Mouse (Mus musculus) hindbrain, postnatal 0 days (tissue): ENCODE measurements around the gene Gm20388. TPM values are rescaled to one million over a fixed set of nuclear protein-coding genes. Genes with fewer than 3 reads are reported as not detected.

Source experiments
- ATAC-seq: fragments of 200-750 bp; cut with Nextera tagmentation; 2 replicates; pipeline ENCODE4 v1.8.0; 2017; ENCODE audit warnings: mild to moderate bottlenecking, moderate TSS enrichment, moderate library complexity
- DNase-seq: peaks from one replicate; pipeline ENCODE4 v3.0.0-alpha.2; 2015; ENCODE audit warnings: low spot score
- H3K27ac ChIP-seq: fragments of 300-500 bp; sonication (generic); 2 replicates; pipeline ENCODE4 v1.5.1; 2014; ENCODE audit warnings: mild to moderate bottlenecking
- H3K27me3 ChIP-seq: fragments of 300-500 bp; sonication (generic); 2 replicates; pipeline ENCODE4 v1.6.1; 2014; ENCODE audit warnings: low read length, mixed read lengths; ENCODE audit not compliant: insufficient read depth
- H3K36me3 ChIP-seq: fragments of 300-500 bp; sonication (generic); 2 replicates; pipeline ENCODE4 v1.6.1; 2014; ENCODE audit warnings: low read length, mixed read lengths; ENCODE audit not compliant: insufficient read depth
- H3K4me1 ChIP-seq: fragments of 300-500 bp; sonication (generic); 2 replicates; pipeline ENCODE4 v1.6.1; 2014; ENCODE audit warnings: antibody characterized with exemption, low read length, mixed read lengths; ENCODE audit not compliant: insufficient read depth
- H3K4me2 ChIP-seq: fragments of 300-500 bp; sonication (generic); 2 replicates; pipeline ENCODE4 v1.6.1; 2014; ENCODE audit warnings: low read depth, mild to moderate bottlenecking, low read length, moderate library complexity, mixed read lengths
- H3K4me3 ChIP-seq: fragments of 300-500 bp; sonication (generic); 2 replicates; pipeline ENCODE4 v1.5.1; 2014; ENCODE audit warnings: low read length
- H3K9ac ChIP-seq: fragments of 300-500 bp; sonication (generic); replicated peaks from 2 replicates; pipeline ENCODE4 v1.6.1; 2014; ENCODE audit warnings: mild to moderate bottlenecking, low read length, moderate library complexity, mixed read lengths
- H3K9me3 ChIP-seq: fragments of 300-500 bp; sonication (generic); 2 replicates; pipeline ENCODE4 v1.6.1; 2016; ENCODE audit warnings: low read length, mixed read lengths
- CTCF ChIP-seq: IDR thresholded peaks from 2 replicates; pipeline ENCODE4 v1.5.1; 2016; ENCODE audit warnings: antibody characterized with exemption, control low read depth, low read depth
- WGBS: fragments of 180-500 bp; shearing (Covaris S2); extraction: QIAGEN DNeasy Blood & Tissue Kit; methylation state at CpG from one replicate; pipeline ENCODE4 v1.1.7; 2014; 5-methylcytosine and 5-hydroxymethylcytosine counted together
- polyA plus RNA-seq: library from polyadenylated mRNA; unstranded; fragments of >200 nt; fragmentation: Nextera tagmentation; extraction: Ambion mirVana; gene quantifications from 2 replicates; pipeline ENCODE4 v1.2.1, GENCODE M21; 2015
- total RNA-seq: library from RNA; depleted of rRNA; stranded (reverse); fragments of >200 nt; gene quantifications from 2 replicates; pipeline ENCODE4 v1.2.3, GENCODE M21; 2014

The Gm20388 gene
- total and polyA plus RNA-seq, 2 experiments from 2014 or later = 71.3 TPM; not detected in 1

GRCm38 (mm10) chr8:120632969-120633664 is 722.5 kb downstream of the Gm20388 start:
- no peak for TF ChIP-seq CTCF
- no peaks in the 10 kb centered on the region for H3K27me3 ChIP-seq
- no peaks in the 10 kb centered on the region for H3K4me1 ChIP-seq
- H3K9me3 ChIP-seq = no peaks in the 10 kb centered on the region
- peak overlapping the region; percentile 55 for H3K4me3 ChIP-seq
- no peak overlapping the region for H3K9ac ChIP-seq
- no peaks in the 10 kb centered on the region for H3K36me3 ChIP-seq
- no peak for ATAC-seq
- no peak overlapping the region for H3K27ac ChIP-seq
- no peak for DNase-seq
- WGBS = 26% methylated on average over 17 of the region's 17 CpGs
- H3K4me2 ChIP-seq = peak overlapping the region; percentile 94

- under 1% methylated on average over 38 of the region's 44 CpGs for WGBS
- Histone ChIP-seq H3K27me3 (no peaks in the 10 kb centered on the region), H3K9me3 (no peaks in the 10 kb centered on the region), H3K4me2 (peak overlapping the region; percentile 94), H3K4me1 (no peaks in the 10 kb centered on the region), H3K36me3 (no peaks in the 10 kb centered on the region), H3K4me3 (peak overlapping the region; percentile 55), H3K27ac (no peak overlapping the region), H3K9ac (peak overlapping the region; percentile 55)
- no peak for TF ChIP-seq CTCF
- DNase-seq = peak; percentile 13
- ATAC-seq = peak; percentile 33
These were observed 723.1 kb downstream of the Gm20388 start for GRCm38 (mm10) chr8:120633665-120634271.

- WGBS = 1% methylated on average over 30 of the region's 42 CpGs
- H3K4me2 ChIP-seq = peak overlapping the region; percentile 94
- H3K9ac ChIP-seq = peak overlapping the region; percentile 55
- H3K36me3 ChIP-seq = no peaks in the 10 kb centered on the region
- TF ChIP-seq CTCF = no peak
- ATAC-seq (peak; percentile 41; the same call in 1 of the 2 replicates), DNase-seq (peak; percentile 35)
- H3K4me3 ChIP-seq = peak overlapping the region; percentile 55
- no peaks in the 10 kb centered on the region for H3K9me3 ChIP-seq
- H3K4me1 ChIP-seq = no peaks in the 10 kb centered on the region
- H3K27ac ChIP-seq = no peak overlapping the region
- no peaks in the 10 kb centered on the region for H3K27me3 ChIP-seq
These were observed 723.7 kb downstream of the Gm20388 start for GRCm38 (mm10) chr8:120634329-120634839.

- no peaks in the 10 kb centered on the region for H3K4me1 ChIP-seq
- no peak for ATAC-seq
- 36% methylated on average over 8 of the region's 8 CpGs for WGBS
- H3K9me3 ChIP-seq = no peaks in the 10 kb centered on the region
- H3K9ac ChIP-seq = no peak overlapping the region
- no peaks in the 10 kb centered on the region for H3K27me3 ChIP-seq
- no peak overlapping the region for H3K4me2 ChIP-seq
- H3K36me3 ChIP-seq = no peaks in the 10 kb centered on the region
- no peak overlapping the region for H3K4me3 ChIP-seq
- H3K27ac ChIP-seq = no peak overlapping the region
- no peak for DNase-seq
- TF ChIP-seq CTCF = no peak
These were observed 730.6 kb downstream of the Gm20388 start for GRCm38 (mm10) chr8:120641245-120641644.

- Histone ChIP-seq H3K36me3 (no peaks in the 10 kb centered on the region), H3K27ac (no peak overlapping the region), H3K27me3 (no peaks in the 10 kb centered on the region), H3K9ac (no peak overlapping the region), H3K4me2 (no peak overlapping the region), H3K9me3 (no peaks in the 10 kb centered on the region), H3K4me3 (no peak overlapping the region), H3K4me1 (no peaks in the 10 kb centered on the region)
- TF ChIP-seq CTCF = no peak
- no peak for DNase-seq
- no peak for ATAC-seq
- 80% methylated on average over 10 of the region's 10 CpGs for WGBS
These were observed 731.5 kb downstream of the Gm20388 start for GRCm38 (mm10) chr8:120642031-120642662.

GRCm38 (mm10) chr8:120644663-120645062 is 734.0 kb downstream of the Gm20388 start:
- 29% methylated on average over 7 of the region's 7 CpGs for WGBS
- no peaks in the 10 kb centered on the region for H3K4me1 ChIP-seq
- H3K27me3 ChIP-seq = no peaks in the 10 kb centered on the region
- H3K27ac ChIP-seq = peak overlapping the region; percentile 58; the same call in 1 of the 2 replicates
- H3K36me3 ChIP-seq = no peaks in the 10 kb centered on the region
- peak; percentile 93 for ATAC-seq
- no peak for TF ChIP-seq CTCF
- peak; percentile 86 for DNase-seq
- H3K4me2 ChIP-seq = no peak overlapping the region
- H3K9me3 ChIP-seq = no peaks in the 10 kb centered on the region
- no peak overlapping the region for H3K4me3 ChIP-seq
- H3K9ac ChIP-seq = no peak overlapping the region
